Mouse (Mus musculus) liver, embryonic 16.5 days (tissue): ENCODE data around the gene Spty2d1. TPM values are rescaled to one million over a fixed set of nuclear protein-coding genes. Genes with fewer than 3 reads are reported as not detected.
"Not testable (repeated sequence)": the region's sequence is repeated elsewhere in the genome, so short reads cannot be mapped to it uniquely, and the experiment has no call there.

ENCODE experiments used
- ATAC-seq: fragments of 200-750 bp; cut with Nextera tagmentation; 2 replicates; pipeline ENCODE4 v1.8.0; 2017; ENCODE audit warnings: low read depth, mild to moderate bottlenecking, moderate number of reproducible peaks, moderate library complexity
- H3K27ac ChIP-seq: fragments of 300-500 bp; sonication (generic); 2 replicates; pipeline ENCODE4 v1.5.1; 2014; ENCODE audit warnings: mild to moderate bottlenecking, low read length
- H3K27me3 ChIP-seq: fragments of 300-500 bp; sonication (generic); 2 replicates; pipeline ENCODE4 v1.6.1; 2014; ENCODE audit warnings: low read depth, low read length, mixed read lengths; ENCODE audit not compliant: control insufficient read depth, insufficient read depth
- H3K36me3 ChIP-seq: fragments of 300-500 bp; sonication (generic); 2 replicates; pipeline ENCODE4 v1.6.1; 2014; ENCODE audit warnings: mild to moderate bottlenecking; ENCODE audit not compliant: control insufficient read depth, insufficient read depth
- H3K4me1 ChIP-seq: fragments of 300-500 bp; sonication (generic); 2 replicates; pipeline ENCODE4 v1.6.1; 2014; ENCODE audit warnings: low read depth, low read length, mixed read lengths; ENCODE audit not compliant: control insufficient read depth
- H3K4me2 ChIP-seq: fragments of 300-500 bp; sonication (generic); 2 replicates; pipeline ENCODE4 v1.6.1; 2014; ENCODE audit warnings: low read depth, low read length, mixed read lengths
- H3K4me3 ChIP-seq: fragments of 300-500 bp; sonication (generic); 2 replicates; pipeline ENCODE4 v1.5.1; 2014; ENCODE audit warnings: low read depth, mild to moderate bottlenecking, low read length
- H3K9ac ChIP-seq: fragments of 300-500 bp; sonication (generic); 2 replicates; pipeline ENCODE4 v1.6.1; 2014; ENCODE audit warnings: low read depth, low read length
- H3K9me3 ChIP-seq: fragments of 300-500 bp; sonication (generic); replicated peaks from 2 replicates; pipeline ENCODE4 v1.6.1; 2016; ENCODE audit warnings: low read length; ENCODE audit not compliant: control insufficient read depth
- WGBS: fragments of 180-500 bp; shearing (Covaris S2); extraction: QIAGEN DNeasy Blood & Tissue Kit; methylation state at CpG from one replicate; pipeline ENCODE4 v1.1.7; 2014; ENCODE audit not compliant: insufficient replicate concordance; 5-methylcytosine and 5-hydroxymethylcytosine counted together
- polyA plus RNA-seq: library from polyadenylated mRNA; unstranded; fragments of >200 nt; fragmentation: Nextera tagmentation; extraction: Ambion mirVana; gene quantifications from 2 replicates; pipeline ENCODE4 v1.2.1, GENCODE M21; 2015

Gene Spty2d1
- polyA plus RNA-seq, 1 experiment from 2014 or later = 12.1 TPM

- H3K4me3 ChIP-seq, H3K9me3 ChIP-seq, H3K27me3 ChIP-seq, H3K4me1 ChIP-seq, H3K27ac ChIP-seq, ATAC-seq, H3K36me3 ChIP-seq, H3K9ac ChIP-seq, H3K4me2 ChIP-seq: not testable (repeated sequence)
- 58% methylated on average over 3 of the region's 3 CpGs for WGBS
Observed at GRCm38 (mm10) chr7:47026899-47027298, 18.7 kb upstream of the Spty2d1 start.

GRCm38 (mm10) chr7:47025429-47025828 is 17.2 kb upstream of the Spty2d1 start:
- no peak for ATAC-seq
- 65% methylated on average over 9 of the region's 9 CpGs for WGBS

GRCm38 (mm10) chr7:47024454-47024853 is 16.2 kb upstream of the Spty2d1 start:
- ATAC-seq = no peak
- H3K9me3 ChIP-seq = no peaks in the 10 kb centered on the region
- H3K27me3 ChIP-seq = no peaks in the 10 kb centered on the region
- no peaks in the 10 kb centered on the region for H3K36me3 ChIP-seq
- H3K4me3 ChIP-seq = no peak overlapping the region
- no peak overlapping the region for H3K4me2 ChIP-seq
- no peaks in the 10 kb centered on the region for H3K4me1 ChIP-seq
- no peak overlapping the region for H3K9ac ChIP-seq
- no peak overlapping the region for H3K27ac ChIP-seq
- 72% methylated on average over 7 of the region's 7 CpGs for WGBS

More at GRCm38 (mm10) chr7:47025429-47025828, 17.2 kb upstream of the Spty2d1 start:
- no peaks in the 10 kb centered on the region for H3K27me3 ChIP-seq
- H3K4me2 ChIP-seq = no peak overlapping the region
- no peak overlapping the region for H3K9ac ChIP-seq
- H3K9me3 ChIP-seq = no peaks in the 10 kb centered on the region
- no peaks in the 10 kb centered on the region for H3K4me1 ChIP-seq
- no peak overlapping the region for H3K27ac ChIP-seq
- H3K4me3 ChIP-seq = no peak overlapping the region
- no peaks in the 10 kb centered on the region for H3K36me3 ChIP-seq

- H3K27ac ChIP-seq = no peak overlapping the region
- no peaks in the 10 kb centered on the region for H3K36me3 ChIP-seq
- no peaks in the 10 kb centered on the region for H3K27me3 ChIP-seq
- H3K9ac ChIP-seq = no peak overlapping the region
- no peaks in the 10 kb centered on the region for H3K4me1 ChIP-seq
- 4% methylated on average over 6 of the region's 6 CpGs for WGBS
- no peak overlapping the region for H3K4me2 ChIP-seq
- no peak for ATAC-seq
- H3K9me3 ChIP-seq = no peaks in the 10 kb centered on the region
- H3K4me3 ChIP-seq = no peak overlapping the region
Observed at GRCm38 (mm10) chr7:47023530-47023929, 15.3 kb upstream of the Spty2d1 start.

- no peak for ATAC-seq
- no peak overlapping the region for H3K4me2 ChIP-seq
- H3K9me3 ChIP-seq = no peaks in the 10 kb centered on the region
- no peak overlapping the region for H3K9ac ChIP-seq
- no peaks in the 10 kb centered on the region for H3K36me3 ChIP-seq
- H3K27ac ChIP-seq = no peak overlapping the region
- no peaks in the 10 kb centered on the region for H3K27me3 ChIP-seq
- H3K4me3 ChIP-seq = no peak overlapping the region
- no peaks in the 10 kb centered on the region for H3K4me1 ChIP-seq
- 36% methylated on average over 8 of the region's 8 CpGs for WGBS
Observed at GRCm38 (mm10) chr7:47022482-47022881, 14.3 kb upstream of the Spty2d1 start.

- no peak overlapping the region for H3K4me2 ChIP-seq
- no peaks in the 10 kb centered on the region for H3K27me3 ChIP-seq
- no peak overlapping the region for H3K9ac ChIP-seq
- no peak for ATAC-seq
- no peaks in the 10 kb centered on the region for H3K36me3 ChIP-seq
- H3K4me1 ChIP-seq = peaks cover 3% of the 10 kb centered on the region
- 35% methylated on average over 8 of the region's 8 CpGs for WGBS
- no peaks in the 10 kb centered on the region for H3K9me3 ChIP-seq
- H3K4me3 ChIP-seq = no peak overlapping the region
- H3K27ac ChIP-seq = no peak overlapping the region
Observed at GRCm38 (mm10) chr7:47020956-47021355, 12.7 kb upstream of the Spty2d1 start.

- ATAC-seq = no peak
- Histone ChIP-seq H3K36me3 (no peaks in the 10 kb centered on the region), H3K4me3 (no peak overlapping the region), H3K9me3 (no peaks in the 10 kb centered on the region), H3K9ac (no peak overlapping the region), H3K4me2 (no peak overlapping the region), H3K27ac (no peak overlapping the region), H3K27me3 (no peaks in the 10 kb centered on the region), H3K4me1 (peaks cover 15% of the 10 kb centered on the region)
- 56% methylated on average over 5 of the region's 5 CpGs for WGBS
Observed at GRCm38 (mm10) chr7:47019641-47020040, 11.4 kb upstream of the Spty2d1 start.

- Histone ChIP-seq H3K27me3 (no peaks in the 10 kb centered on the region), H3K4me3 (no peak overlapping the region), H3K4me2 (no peak overlapping the region), H3K9me3 (no peaks in the 10 kb centered on the region), H3K9ac (no peak overlapping the region), H3K4me1 (peaks cover 33% of the 10 kb centered on the region), H3K27ac (no peak overlapping the region), H3K36me3 (no peaks in the 10 kb centered on the region)
- WGBS = 75% methylated on average over 7 of the region's 7 CpGs
- ATAC-seq = no peak
Observed at GRCm38 (mm10) chr7:47017146-47017545, 8.9 kb upstream of the Spty2d1 start.

- no peaks in the 10 kb centered on the region for H3K27me3 ChIP-seq
- no peaks in the 10 kb centered on the region for H3K9me3 ChIP-seq
- no peak overlapping the region for H3K9ac ChIP-seq
- H3K4me1 ChIP-seq = peaks cover 33% of the 10 kb centered on the region
- ATAC-seq = no peak
- H3K27ac ChIP-seq = no peak overlapping the region
- no peak overlapping the region for H3K4me2 ChIP-seq
- H3K4me3 ChIP-seq = no peak overlapping the region
- no peaks in the 10 kb centered on the region for H3K36me3 ChIP-seq
- WGBS = 63% methylated on average over 3 of the region's 3 CpGs
Observed at GRCm38 (mm10) chr7:47016602-47017001, 8.4 kb upstream of the Spty2d1 start.
